Mouse (Mus musculus): ENCODE results near the gene Nup155. TPM values are rescaled to one million over a fixed set of nuclear protein-coding genes. Genes with fewer than 3 reads are reported as not detected.
"Not testable (repeated sequence)": the region's sequence is repeated elsewhere in the genome, so short reads cannot be mapped to it uniquely, and the experiment has no call there.

Gene Nup155
- total RNA-seq (2014; fragmentation: Nextera tagmentation), result 95.7 and 100 TPM in 2 replicates
- total RNA-seq (2017), result 85.6 and 87.6 TPM in 2 replicates
- 2.9 and 5.0 TPM in 2 replicates for polyA plus RNA-seq (2012)

GRCm38 (mm10) chr15:8108966-8109743 is at the start of gene Nup155:
TSS of gene Nup155 (plus strand) at chr15:8109273.
- Histone ChIP-seq H3K9me3 (replicated peaks) (no peaks in the 10 kb centered on the region), H3K4me3 (ENCODE audit: low read depth, low read length) (peak within 1 kb of the TSS; percentile 79), H3K36me3 (replicated peaks) (peaks cover 34% of the 10 kb centered on the region), H3K27me3 (ENCODE audit: insufficient read depth, low read length) (no peaks in the 10 kb centered on the region), H3K4me1 (ENCODE audit: insufficient read depth, low read depth, low read length) (peaks cover 40% of the 10 kb centered on the region)
- DNase-seq (ENCODE audit: low spot score) (peak; percentile 83), ATAC-seq (ENCODE audit: extremely low read depth, insufficient number of reproducible peaks, low FRiP score, poor library complexity, severe bottlenecking) (peak; percentile 97)
- TF ChIP-seq CTCF (IDR thresholded peaks at IDR 0.05; ENCODE audit: low read depth, low read length), result no peak
- TF ChIP-seq POLR2AphosphoS5 (IDR thresholded peaks at IDR 0.05; ENCODE audit: insufficient replicate concordance, low read depth, low read length), result no peak
- TF ChIP-seq GATA1 (IDR thresholded peaks at IDR 0.05; ENCODE audit: borderline replicate concordance, low read length), result no peak
- no peak for TF ChIP-seq GATA2 (IDR thresholded peaks at IDR 0.05; ENCODE audit: borderline replicate concordance, low read depth, low read length)

GRCm38 (mm10) chr15:8065221-8065620 is 43.9 kb upstream of the Nup155 start:
- no peaks in the 10 kb centered on the region for H3K27me3 ChIP-seq (ENCODE audit: insufficient read depth, low read length)
- no peak overlapping the region for H3K4me3 ChIP-seq (ENCODE audit: low read depth, low read length)
- ATAC-seq (ENCODE audit: extremely low read depth, insufficient number of reproducible peaks, low FRiP score, poor library complexity, severe bottlenecking) (no peak), DNase-seq (ENCODE audit: low spot score) (no peak)
- H3K9me3 ChIP-seq (replicated peaks), result no peaks in the 10 kb centered on the region
- H3K36me3 ChIP-seq (replicated peaks), result peaks cover 60% of the 10 kb centered on the region
- H3K4me1 ChIP-seq (ENCODE audit: insufficient read depth, low read depth, low read length), result no peaks in the 10 kb centered on the region
- TF ChIP-seq POLR2AphosphoS5 (IDR thresholded peaks at IDR 0.05; ENCODE audit: insufficient replicate concordance, low read depth, low read length) (no peak), CTCF (IDR thresholded peaks at IDR 0.05; ENCODE audit: low read depth, low read length) (no peak), GATA1 (IDR thresholded peaks at IDR 0.05; ENCODE audit: borderline replicate concordance, low read length) (no peak), GATA2 (IDR thresholded peaks at IDR 0.05; ENCODE audit: borderline replicate concordance, low read depth, low read length) (no peak), TAL1 (conservative IDR thresholded peaks at IDR 0.05; ENCODE audit: low read depth, low read length) (no peak)

GRCm38 (mm10) chr15:8073159-8073558 is 35.9 kb upstream of the Nup155 start:
- not testable (repeated sequence) for H3K4me1 ChIP-seq (ENCODE audit: insufficient read depth, low read depth, low read length); DNase-seq (ENCODE audit: low spot score); H3K4me3 ChIP-seq (ENCODE audit: low read depth, low read length); ATAC-seq (ENCODE audit: extremely low read depth, insufficient number of reproducible peaks, low FRiP score, poor library complexity, severe bottlenecking); H3K9me3 ChIP-seq (replicated peaks); H3K27me3 ChIP-seq (ENCODE audit: insufficient read depth, low read length)
- H3K36me3 ChIP-seq (replicated peaks), result peaks cover 53% of the 10 kb centered on the region

- no peak for ATAC-seq (ENCODE audit: extremely low read depth, insufficient number of reproducible peaks, low FRiP score, poor library complexity, severe bottlenecking)
- no peaks in the 10 kb centered on the region for H3K27me3 ChIP-seq (ENCODE audit: insufficient read depth, low read length)
- H3K9me3 ChIP-seq (replicated peaks), result no peaks in the 10 kb centered on the region
- H3K36me3 ChIP-seq (replicated peaks), result peaks cover 66% of the 10 kb centered on the region
- TF ChIP-seq TAL1 (conservative IDR thresholded peaks at IDR 0.05; ENCODE audit: low read depth, low read length) (no peak), CTCF (IDR thresholded peaks at IDR 0.05; ENCODE audit: low read depth, low read length) (no peak), GATA2 (IDR thresholded peaks at IDR 0.05; ENCODE audit: borderline replicate concordance, low read depth, low read length) (no peak), POLR2AphosphoS5 (IDR thresholded peaks at IDR 0.05; ENCODE audit: insufficient replicate concordance, low read depth, low read length) (no peak), GATA1 (IDR thresholded peaks at IDR 0.05; ENCODE audit: borderline replicate concordance, low read length) (no peak)
- DNase-seq (ENCODE audit: low spot score), result no peak
- H3K4me3 ChIP-seq (ENCODE audit: low read depth, low read length), result no peak overlapping the region
- H3K4me1 ChIP-seq (ENCODE audit: insufficient read depth, low read depth, low read length), result no peaks in the 10 kb centered on the region
Observed at GRCm38 (mm10) chr15:8082139-8082538, 26.9 kb upstream of the Nup155 start.

GRCm38 (mm10) chr15:8087293-8087692 is 21.8 kb upstream of the Nup155 start:
- Histone ChIP-seq H3K4me3 (ENCODE audit: low read depth, low read length) (no peak overlapping the region), H3K27me3 (ENCODE audit: insufficient read depth, low read length) (no peaks in the 10 kb centered on the region), H3K36me3 (replicated peaks) (peaks cover 55% of the 10 kb centered on the region), H3K9me3 (replicated peaks) (no peaks in the 10 kb centered on the region), H3K4me1 (ENCODE audit: insufficient read depth, low read depth, low read length) (no peaks in the 10 kb centered on the region)
- no peak for ATAC-seq (ENCODE audit: extremely low read depth, insufficient number of reproducible peaks, low FRiP score, poor library complexity, severe bottlenecking)
- DNase-seq (ENCODE audit: low spot score), result no peak
- TF ChIP-seq GATA2 (IDR thresholded peaks at IDR 0.05; ENCODE audit: borderline replicate concordance, low read depth, low read length), result no peak
- TF ChIP-seq GATA1 (IDR thresholded peaks at IDR 0.05; ENCODE audit: borderline replicate concordance, low read length), result no peak
- TF ChIP-seq CTCF (IDR thresholded peaks at IDR 0.05; ENCODE audit: low read depth, low read length), result no peak
- no peak for TF ChIP-seq TAL1 (conservative IDR thresholded peaks at IDR 0.05; ENCODE audit: low read depth, low read length)
- TF ChIP-seq POLR2AphosphoS5 (IDR thresholded peaks at IDR 0.05; ENCODE audit: insufficient replicate concordance, low read depth, low read length), result no peak

GRCm38 (mm10) chr15:8088715-8089114 is 20.4 kb upstream of the Nup155 start:
- Histone ChIP-seq H3K4me3 (ENCODE audit: low read depth, low read length) (no peak overlapping the region), H3K4me1 (ENCODE audit: insufficient read depth, low read depth, low read length) (no peaks in the 10 kb centered on the region), H3K27me3 (ENCODE audit: insufficient read depth, low read length) (no peaks in the 10 kb centered on the region), H3K36me3 (replicated peaks) (peaks cover 55% of the 10 kb centered on the region), H3K9me3 (replicated peaks) (no peaks in the 10 kb centered on the region)
- TF ChIP-seq TAL1 (conservative IDR thresholded peaks at IDR 0.05; ENCODE audit: low read depth, low read length), result no peak
- TF ChIP-seq POLR2AphosphoS5 (IDR thresholded peaks at IDR 0.05; ENCODE audit: insufficient replicate concordance, low read depth, low read length), result no peak
- no peak for TF ChIP-seq GATA2 (IDR thresholded peaks at IDR 0.05; ENCODE audit: borderline replicate concordance, low read depth, low read length)
- TF ChIP-seq CTCF (IDR thresholded peaks at IDR 0.05; ENCODE audit: low read depth, low read length), result no peak
- TF ChIP-seq GATA1 (IDR thresholded peaks at IDR 0.05; ENCODE audit: borderline replicate concordance, low read length), result no peak
- DNase-seq (ENCODE audit: low spot score) (no peak), ATAC-seq (ENCODE audit: extremely low read depth, insufficient number of reproducible peaks, low FRiP score, poor library complexity, severe bottlenecking) (no peak)

All from G1E (cell line).